Mouse (Mus musculus) right cerebral cortex, postnatal 36 days (tissue): ENCODE measurements at regions not wholly inside any gene's neighbourhood (a gene's known extent, or its start where the extent isn't known, plus 50 kb on each side); places are given as distances from the start of the nearest gene placed in this dataset.

Experiments
- DNase-seq, 2 experiments: peaks; one replicate each; pipeline ENCODE4 v3.0.0; 2022; ENCODE audit warnings: low spot score in 2 of 2, mixed read lengths in 1 of 2

- no peak for DNase-seq
Observed at GRCm38 (mm10) chr12:51128274-51128673, 219.6 kb upstream of the G2e3 start.

GRCm38 (mm10) chr12:51118781-51119180, 229.1 kb upstream of the G2e3 start:
- no peak for DNase-seq

DNA sequence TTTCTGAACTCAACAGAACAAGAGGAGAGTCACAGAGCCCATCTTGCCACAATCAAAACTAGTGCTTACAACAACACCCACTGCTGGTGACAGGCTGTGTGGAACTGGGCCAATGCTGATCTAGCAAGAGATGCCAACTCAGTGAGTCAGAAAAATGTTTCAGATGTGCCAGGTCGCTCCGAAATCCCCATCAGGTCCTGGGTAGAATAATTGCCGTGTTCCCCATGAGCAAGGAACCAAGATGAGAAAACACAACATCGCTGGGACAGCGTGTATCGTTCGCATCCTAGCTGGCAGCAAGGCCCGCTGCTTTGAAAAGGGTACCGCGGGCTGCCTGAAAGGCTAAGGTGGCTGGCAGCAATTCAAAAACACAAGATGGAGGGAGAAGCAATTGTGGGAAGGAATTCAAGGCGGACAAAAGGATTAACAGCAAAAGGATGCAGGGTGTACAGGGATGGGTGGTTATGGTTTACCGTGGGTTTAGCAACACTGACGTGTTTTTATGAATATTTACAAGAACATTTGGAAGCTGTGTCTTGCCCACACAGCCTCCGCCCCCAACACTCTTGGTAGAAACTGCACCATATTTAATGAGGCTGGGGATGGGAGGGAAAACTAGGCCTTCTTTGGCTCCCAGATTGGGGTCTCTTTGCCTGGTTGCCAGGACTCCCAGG, 229.7 kb upstream of the G2e3 start:
- peak; percentile 90 to 92 for DNase-seq

DNA sequence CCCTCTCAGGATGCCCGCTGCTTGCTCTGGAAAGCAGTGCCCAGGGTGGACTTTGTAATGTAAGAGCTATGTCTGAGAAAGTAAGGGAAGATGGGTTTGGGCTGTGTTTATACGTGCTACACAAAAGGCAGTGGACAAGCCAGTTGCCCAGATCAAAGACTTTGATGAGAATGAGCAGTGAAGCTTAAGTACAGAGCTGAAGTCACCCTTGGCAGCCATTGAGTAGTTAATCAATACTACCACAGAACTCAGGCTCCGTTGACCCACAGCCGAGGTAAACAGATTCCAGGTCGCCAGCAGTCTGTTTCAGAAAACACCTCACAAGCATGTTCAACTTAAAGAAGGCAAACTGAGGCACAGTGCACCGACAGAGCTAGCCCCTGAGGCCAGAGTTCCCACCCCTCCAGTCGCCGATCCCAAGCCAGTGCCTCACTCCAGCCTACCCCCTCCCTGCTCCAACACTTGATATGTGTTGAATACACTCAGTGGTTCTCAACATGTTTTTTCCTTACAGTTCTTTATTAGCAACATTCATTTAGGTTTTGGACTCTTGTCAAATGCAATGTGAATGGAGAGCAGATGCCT, 230.3 kb upstream of the G2e3 start:
- DNase-seq, result no peak

- no peak for DNase-seq
Observed at GRCm38 (mm10) chr12:51111811-51112210, 236.1 kb upstream of the G2e3 start.

DNA sequence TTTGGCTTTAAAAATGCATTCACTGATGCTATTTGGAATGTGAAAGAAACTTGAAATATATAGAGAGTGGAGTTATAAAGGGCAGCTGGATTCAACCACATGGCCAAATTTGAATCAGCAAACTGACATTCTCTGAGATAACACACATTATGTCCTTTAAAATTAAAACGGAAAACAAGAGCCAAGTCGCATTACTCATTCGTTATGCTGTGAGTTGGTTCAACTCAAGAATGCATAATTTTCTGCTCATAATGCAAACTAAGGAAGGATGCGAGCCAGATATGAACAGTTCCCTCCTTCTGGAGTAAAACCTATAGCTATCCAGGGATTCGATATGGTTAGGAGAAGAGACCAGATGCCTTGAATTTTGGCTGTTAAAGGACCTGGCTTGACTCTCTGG, 239.8 kb upstream of the G2e3 start:
- peak in 1 of 2 experiments; percentile 34 for DNase-seq

DNA sequence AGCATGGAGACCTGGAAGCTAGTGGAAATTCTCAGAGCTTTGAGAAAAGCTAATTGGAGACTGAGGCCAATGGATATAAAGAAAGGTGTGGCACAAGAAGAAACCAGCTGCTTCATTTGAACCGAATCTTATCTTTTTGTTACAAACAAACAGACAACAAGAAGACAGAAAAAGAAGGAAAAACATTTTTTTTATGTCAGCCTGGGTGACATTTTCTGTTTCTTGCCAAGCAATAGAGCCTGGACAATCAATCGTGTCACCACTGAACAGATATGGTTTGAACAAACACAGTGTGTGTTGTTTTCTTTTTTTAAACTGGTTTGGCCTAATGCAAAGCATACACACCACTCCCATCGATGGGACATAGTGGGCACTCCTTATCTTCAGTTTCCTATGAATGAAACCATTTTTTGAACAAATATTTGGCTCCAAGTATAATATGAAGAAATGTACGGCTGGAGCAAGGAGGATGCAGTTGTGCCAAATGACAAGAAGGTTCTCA, 244.3 kb upstream of the G2e3 start:
- no peak for DNase-seq

DNA sequence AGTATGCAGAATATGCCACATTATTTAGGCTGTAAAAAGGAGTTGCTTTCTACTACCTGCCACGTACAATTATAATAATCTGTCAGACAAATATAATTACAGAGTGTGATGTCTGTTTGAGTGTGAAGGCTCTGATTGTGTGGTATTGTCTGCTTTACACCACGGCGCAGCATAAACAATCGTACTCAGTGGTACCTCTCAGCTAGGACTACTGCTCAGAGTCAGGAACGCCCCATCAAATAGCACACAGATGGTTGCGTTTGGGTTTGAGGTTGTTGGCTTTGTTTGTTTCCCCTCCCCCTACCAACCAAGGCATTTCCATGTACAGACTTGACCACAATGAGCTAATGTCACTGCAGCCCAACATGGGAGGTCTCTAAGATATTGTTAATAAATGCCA, 246.2 kb upstream of the G2e3 start:
- no peak for DNase-seq

DNA sequence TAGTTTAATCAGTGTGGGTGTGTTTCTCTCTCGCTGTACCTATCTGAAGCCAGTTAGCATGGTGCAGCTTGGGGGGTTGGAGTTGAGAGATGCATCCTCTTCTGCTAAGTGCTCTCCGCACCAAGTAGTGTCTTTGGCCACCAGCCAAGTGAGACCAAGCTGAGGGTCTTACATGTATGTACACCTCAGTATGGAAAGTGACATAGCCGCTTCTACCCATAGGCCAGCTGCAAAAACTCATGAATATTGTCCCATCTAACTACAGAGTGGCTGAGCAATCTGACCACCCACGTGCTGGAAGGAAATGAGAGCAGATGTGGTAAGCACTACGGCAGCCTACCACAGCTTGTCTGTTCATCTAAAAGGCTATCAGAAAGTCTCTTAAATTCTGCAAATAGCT, 247.0 kb upstream of the G2e3 start:
- peak in 1 of 2 experiments; percentile 22 for DNase-seq

DNA sequence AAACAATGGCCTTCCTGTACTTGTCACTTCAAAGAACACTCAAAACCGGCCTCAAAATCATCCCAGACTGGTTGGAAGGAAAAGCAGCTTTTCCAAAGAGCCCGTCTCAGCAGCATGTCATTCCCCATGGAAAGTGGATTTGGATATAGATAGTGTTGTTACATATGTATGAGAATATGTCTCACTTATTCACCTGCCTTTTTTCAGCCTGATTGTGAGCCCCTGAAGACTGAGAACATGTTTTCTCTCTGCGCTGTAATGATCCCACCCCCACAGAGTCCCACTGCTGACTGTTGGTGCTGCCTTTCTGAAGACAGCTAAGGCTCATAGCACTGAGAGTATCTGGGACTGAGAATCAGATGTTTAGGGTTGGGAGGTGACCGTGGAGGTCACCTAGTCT, 251.9 kb upstream of the G2e3 start:
- DNase-seq, result peak in 1 of 2 experiments; percentile 23

DNA sequence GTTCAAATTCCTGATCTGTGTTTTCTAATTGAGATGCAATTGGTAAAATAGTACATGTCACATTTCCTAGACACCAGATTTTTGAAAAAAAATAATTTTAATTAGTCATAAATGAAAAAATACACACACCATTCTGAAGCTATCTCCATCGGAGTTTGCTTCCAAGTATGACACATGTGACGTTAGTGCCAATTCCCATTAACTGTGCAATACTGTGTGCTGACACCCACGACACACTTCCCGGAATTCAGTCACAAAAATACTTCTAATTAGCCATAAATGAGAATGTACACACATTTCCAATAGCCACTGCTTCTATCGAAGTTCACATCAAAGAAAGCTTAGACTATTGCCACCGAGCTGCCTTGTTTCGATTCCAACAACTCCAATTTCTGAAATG, 258.5 kb upstream of the G2e3 start:
- DNase-seq, result no peak

- no peak for DNase-seq
Observed at GRCm38 (mm10) chr12:51081809-51082208, 266.1 kb upstream of the G2e3 start.

DNA sequence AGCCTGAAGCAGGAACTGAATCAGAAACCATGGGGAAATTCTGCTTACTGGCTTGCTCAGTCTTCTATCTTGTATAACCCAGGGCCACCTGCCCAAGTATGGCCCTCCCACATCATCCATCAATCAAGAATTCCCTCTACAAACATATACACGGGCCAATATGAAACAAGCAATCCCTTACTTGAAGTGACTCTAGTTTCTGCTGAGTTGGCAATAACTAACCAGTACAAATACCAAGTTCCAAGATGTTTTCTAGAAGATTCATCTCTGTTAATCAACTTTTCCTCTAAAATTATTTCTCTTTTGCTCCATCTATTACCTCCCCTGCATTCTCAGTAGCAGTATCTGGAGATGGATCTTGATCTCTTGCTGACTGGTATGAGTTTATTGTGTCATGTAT, 274.4 kb upstream of the G2e3 start:
- no peak for DNase-seq

DNA sequence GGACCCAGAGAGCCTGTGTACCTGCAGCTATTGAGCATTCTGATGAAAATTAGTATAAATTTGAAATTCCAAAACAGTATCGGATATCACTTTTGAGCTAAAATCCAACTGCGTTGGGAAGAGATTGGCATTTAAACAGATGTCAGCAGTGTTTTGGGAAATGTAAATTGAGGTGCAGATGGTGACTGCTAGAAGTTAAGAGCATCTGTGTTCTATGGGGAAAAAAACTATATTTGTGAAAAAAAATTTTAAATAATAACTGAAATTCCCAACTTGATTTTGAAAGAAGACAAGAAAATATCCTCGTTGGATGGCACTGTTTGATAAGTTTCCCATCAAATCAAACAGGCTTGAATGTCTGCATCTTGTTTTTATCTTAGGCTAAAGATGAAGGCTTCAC, 286.9 kb upstream of the G2e3 start:
- DNase-seq, result no peak

- DNase-seq, result peak in 1 of 2 experiments; percentile 40
Observed at GRCm38 (mm10) chr12:51058569-51058968, 289.3 kb upstream of the G2e3 start.

DNA sequence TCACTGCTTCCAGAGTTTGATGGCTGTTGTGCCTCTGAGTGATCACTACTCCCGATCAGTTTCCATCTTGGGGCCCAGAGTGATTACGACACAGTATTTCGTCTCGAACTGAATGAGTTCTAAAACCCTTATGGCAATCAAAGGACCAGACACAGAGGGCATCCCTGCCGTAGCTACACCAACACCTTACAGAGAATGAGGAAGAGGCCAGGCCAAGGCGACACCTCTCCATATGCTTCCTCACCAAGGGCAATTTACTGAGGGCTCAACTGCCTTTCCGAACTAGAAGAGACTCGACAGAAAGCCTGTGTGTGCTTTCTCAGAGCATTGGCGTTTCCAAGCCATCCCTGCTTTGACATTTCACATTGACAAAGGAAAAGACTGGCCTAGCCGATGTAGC, 289.8 kb upstream of the G2e3 start:
- no peak for DNase-seq

DNA sequence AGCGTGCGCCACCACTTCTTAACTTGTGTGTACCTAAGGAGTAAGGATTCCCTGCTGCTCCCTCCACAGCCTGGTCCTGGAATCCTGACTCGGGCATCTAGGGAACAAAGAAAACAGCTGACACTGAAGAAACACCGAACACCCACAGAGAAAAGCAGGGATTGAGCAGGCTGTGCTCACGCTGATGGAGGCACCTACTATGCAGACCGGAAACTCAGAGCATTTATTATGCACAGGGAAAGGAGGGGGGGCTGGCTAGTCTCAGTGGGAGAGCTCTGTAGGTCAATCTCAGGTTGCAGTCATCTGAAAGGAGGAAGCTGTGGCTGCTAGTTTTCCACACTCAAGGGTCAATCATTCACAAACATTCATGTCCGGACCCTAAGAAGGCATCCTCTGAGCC, 300.7 kb upstream of the G2e3 start:
- no peak for DNase-seq

DNA sequence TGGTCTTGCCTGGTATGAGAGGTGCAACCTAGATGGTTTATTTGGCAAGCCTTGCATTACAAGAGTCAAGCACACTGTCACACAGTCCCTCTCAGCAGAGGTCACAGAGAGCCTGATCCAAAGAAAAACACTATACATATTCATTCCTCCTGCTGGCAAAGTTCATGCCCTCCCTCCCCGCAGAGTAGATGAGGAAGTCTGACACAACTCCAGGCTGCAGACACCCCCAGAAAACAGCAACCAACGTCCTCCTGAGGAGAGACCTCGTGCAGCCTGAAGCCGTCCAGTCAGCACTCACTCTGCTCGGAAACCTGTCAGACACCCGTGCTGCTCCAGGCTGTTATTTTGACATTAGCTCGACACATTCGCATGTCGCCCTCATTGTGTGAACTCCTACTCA, 302.4 kb upstream of the G2e3 start:
- DNase-seq, result no peak

DNA sequence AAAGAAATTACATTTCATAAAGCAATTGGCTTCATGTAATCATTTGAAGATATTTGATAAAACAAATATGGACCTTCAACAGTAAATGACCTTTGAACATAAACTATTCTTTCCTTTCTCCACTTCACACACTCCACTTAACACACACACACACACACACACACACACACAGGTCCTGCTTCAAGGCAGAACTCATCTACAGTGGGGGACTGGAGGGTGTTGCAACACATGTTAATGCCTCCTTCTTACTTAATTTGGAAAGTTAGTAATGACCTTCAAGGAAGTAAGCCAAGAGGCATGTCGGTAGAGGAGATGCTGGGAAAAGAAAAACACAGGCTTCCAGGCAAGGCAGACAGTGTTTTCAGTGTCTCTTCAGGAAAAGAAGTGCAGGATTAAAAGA, 302.8 kb upstream of the G2e3 start:
- DNase-seq, result no peak

DNA sequence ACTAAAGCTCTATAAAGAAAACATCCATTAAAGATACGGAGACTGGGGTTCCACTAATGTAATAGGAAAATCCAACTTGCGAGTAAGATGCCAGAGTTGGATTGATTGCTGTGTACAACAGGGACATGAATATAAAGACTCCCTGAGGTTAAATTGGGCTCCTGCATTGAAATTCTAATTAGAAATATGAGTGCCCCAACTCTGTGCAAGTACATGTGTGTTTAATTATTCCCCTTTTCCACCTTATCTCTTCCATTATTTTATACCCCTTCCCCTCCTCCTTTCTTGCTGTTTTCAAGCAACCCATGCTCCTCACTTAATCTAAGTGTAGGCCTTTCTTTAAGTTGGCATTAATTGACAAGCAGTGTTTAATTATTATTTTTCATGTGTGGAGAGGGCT, 315.7 kb upstream of the G2e3 start:
- no peak for DNase-seq

GRCm38 (mm10) chr12:51028601-51029174, 319.2 kb upstream of the G2e3 start:
- no peak for DNase-seq

- no peak for DNase-seq
Observed at GRCm38 (mm10) chr12:51026046-51026445, 321.8 kb upstream of the G2e3 start.

- DNase-seq, result no peak
Observed at GRCm38 (mm10) chr12:51025531-51025930, 322.3 kb upstream of the G2e3 start.
